Mouse (Mus musculus) cerebellum, adult 2 months (tissue): ENCODE measurements at regions not wholly inside any gene's neighbourhood (a gene's known extent, or its start where the extent isn't known, plus 50 kb on each side); places are given as distances from the start of the nearest gene placed in this dataset.

Experiments used
- CTCF ChIP-seq: fragments of 200-500 bp; IDR thresholded peaks from 2 replicates; pipeline ENCODE4 v1.5.1; 2011; ENCODE audit warnings: low read depth, mild to moderate bottlenecking, control low read depth, low read length, moderate library complexity, borderline replicate concordance; ENCODE audit not compliant: insufficient read depth
- POLR2A ChIP-seq: fragments of 200-500 bp; IDR thresholded peaks from 2 replicates; pipeline ENCODE4 v1.6.1; 2011; ENCODE audit warnings: low read length, control low read depth, borderline replicate concordance; ENCODE audit not compliant: insufficient read depth

GRCm38 (mm10) chr10:117568138-117568387 lies 61.2 kb upstream of the Cpm start:
- no peak for TF ChIP-seq POLR2A
- no peak for TF ChIP-seq CTCF
